Mouse (Mus musculus) ovary, adult 10 weeks (tissue): Measurements from ENCODE around the gene Zfp119b. TPM values are rescaled to one million over a fixed set of nuclear protein-coding genes. Genes with fewer than 3 reads are reported as not detected.

Experiments used
- polyA plus RNA-seq: library from polyadenylated mRNA; stranded (reverse); fragments of 350-450 nt; fragmentation: Illumina TruSeq; extraction: RNeasy Lipid Tissue Mini Kit (QIAGEN cat#74804); gene quantifications from one replicate; pipeline ENCODE4 v1.2.3, GENCODE M21; 2014

Gene Zfp119b
- 24.6 TPM for polyA plus RNA-seq

DNA sequence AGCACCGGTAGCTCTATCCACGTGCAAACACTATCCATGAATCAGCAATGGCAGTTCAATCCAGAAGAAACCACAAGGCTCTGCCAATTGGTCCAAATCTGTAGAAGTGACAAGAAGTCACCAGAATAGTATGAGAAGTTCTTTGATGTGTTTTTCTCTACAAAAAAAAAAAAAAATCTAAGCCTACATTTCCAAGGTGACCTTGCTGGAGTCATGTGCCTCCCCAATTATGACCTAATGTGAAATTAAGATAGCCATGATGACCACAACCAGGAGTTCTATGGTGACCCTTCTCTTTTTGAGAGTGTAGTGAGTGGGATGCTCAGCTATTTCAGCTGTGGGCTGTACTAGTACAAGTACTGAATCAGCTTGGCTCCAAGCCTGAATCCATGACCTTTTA lies at the start of gene Zfp119b:
Zfp119b (minus strand) TSS at position 101 of the 400 bp plus-strand sequence.

DNA sequence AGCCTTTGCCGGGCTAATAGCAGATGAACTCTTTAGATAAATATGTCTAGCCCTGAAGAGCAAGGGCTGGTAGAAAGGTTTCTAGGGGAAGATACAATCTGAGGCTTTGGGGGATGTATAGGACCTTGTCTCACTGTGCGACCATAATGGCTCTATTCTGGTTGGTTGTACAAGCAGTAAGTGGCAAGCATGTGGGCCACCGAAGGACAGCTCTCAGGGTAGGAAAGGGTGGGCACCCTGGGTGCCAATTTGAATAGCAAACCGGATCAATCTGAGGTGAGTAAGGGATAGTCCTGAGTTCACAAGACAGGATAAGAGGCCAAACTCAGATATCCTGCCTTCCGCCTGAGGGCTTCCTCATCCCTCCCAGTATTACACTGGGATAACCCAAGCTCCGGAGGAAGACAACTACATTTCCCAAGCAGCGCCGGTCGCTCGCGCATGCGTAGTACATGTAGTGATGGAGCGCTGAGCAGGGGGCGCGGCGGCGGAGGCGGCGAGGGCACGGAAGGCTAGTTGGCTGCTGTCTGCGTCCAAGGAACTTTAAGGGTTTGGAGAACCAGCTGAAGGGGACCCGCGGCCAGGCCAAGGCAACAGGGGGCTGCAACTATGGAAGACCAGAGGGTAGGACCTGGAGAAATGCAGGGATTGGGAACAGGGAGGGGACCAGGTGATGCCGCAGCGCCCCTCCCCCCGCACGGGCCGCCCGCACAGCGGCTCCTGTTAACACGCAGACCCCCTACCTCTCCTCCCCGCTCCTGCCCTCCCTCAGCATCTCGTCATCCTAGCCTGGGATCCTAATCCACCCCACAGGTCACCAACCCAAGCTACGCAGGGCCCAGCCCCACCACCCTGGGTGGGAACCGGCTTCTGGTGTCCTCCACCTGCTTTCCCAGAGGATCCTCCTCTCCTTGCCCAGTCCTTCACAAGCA lies 37.0 kb upstream of the Zfp119b start, which contains the start of gene Fsd1:
Fsd1 (plus strand) TSS at position 480 of the 932 bp plus-strand sequence.

DNA sequence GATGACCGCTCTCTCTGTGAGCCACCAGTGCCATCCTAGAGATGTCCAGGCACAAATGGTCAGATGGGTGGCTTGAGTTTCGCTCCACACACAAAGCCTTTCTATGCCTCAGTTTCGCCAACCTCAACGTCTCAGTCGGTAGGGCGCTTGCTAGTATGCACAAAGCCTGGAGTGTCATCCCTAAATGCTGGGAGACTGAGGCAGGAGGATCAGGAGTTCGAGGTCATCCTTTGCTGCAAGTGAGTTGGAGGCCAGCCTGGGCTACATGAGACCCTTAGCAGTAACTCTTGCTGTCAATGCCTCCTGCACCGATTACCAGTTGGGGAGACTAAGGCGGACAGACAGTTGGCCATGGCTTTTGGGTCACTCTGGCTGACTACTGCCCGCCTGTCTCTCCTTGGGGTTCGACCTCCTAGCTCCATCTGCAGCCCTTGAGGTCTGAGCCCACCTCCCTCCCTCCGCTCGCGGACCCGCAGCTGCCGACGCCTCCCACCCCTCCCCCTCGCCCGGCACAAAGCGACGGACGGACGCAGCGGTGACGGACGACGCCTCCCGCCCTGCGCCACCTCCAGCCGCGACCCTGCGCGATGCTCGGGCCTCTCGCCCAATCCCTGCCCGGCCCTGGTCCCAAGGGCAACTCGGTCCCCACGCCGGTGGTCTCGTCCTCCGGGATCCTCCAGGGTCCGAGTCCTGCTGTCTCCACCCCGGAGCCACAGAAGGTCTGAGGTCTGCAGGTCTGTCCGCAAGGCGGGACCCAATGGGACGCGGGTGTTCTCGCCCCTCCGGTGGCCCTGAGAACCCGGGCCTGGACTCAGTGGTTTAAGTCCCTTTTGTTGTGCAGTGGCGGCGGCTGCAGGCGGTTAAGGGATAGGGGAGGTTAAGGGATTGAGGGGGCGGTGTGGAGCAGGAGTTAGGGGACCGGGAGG lies 20.9 kb upstream of the Zfp119b start, which contains the start of gene Shd:
Shd (plus strand) TSS at position 502 of the 926 bp plus-strand sequence.

DNA sequence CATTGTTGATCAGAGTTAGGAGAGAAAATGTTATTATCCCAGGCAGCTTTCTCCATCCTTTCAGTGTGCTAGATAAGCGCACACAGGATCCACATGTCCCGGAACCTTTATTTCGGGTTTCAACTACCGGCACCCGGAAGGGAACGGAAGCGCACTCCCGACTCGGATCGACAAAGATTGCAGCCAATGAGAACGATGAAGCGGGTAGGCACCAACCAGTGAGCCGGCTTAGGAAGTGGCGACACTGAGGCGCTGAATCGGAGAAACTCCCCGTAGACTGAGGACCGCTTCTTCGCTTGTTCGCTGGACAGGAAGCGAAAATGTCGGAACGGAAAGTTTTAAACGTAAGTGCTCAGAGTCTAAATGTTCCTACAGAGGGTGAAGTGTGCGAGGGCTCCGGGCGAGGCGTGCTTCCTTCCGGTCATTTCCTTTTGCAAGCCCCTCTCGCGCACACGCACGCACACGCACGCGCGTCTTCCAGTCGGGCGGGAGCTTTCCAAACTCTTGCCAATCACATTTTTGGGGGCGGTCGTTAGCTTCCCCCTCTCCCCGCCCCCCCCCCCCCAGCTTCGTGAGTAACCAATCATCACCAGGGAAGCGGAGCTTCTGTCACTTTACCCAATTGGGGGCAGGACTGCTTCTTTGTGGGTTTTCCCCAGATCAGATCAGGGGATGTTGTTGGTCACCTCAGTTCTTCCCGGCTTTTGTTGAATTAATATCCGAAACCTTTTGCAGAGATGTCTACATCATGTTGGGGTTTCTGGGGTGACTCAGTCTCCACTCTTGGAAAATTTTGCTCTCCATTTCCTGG lies 9.8 kb upstream of the Zfp119b start, which contains the start of gene Yju2:
Yju2 (plus strand) TSS at position 182 of the 811 bp plus-strand sequence.

DNA sequence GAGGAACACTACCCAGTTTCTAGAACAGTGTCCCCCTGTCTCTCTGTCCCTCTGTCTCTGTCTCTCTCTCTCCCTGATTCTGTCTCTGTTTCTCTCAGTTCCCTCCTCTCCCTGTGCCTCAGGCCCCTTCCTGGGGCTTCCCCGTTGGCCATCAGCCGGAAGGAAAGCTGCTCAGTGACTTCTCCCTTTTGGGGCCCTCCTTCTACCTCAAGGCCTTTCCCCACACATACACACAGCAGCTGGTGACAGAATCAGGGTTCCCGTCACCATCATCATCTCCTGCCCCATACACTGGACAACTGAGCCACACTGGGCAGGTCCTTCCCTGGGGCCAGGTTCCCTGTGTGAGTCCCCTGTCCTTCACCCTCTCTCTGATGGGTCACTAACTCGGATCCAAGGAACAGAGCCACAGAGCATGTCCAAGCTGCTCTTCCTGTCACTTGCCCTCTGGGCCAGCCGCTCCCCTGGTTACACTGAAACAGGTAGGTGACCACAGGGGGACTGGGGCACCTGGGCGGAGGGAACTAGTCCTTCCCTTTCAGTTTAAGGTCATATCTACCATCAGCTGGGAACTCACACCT lies 3.2 kb upstream of the Zfp119b start, which contains the start of gene Ebi3:
Ebi3 (plus strand) TSS at position 194 of the 581 bp plus-strand sequence.

Other genes starting within 250 kb of the Zfp119b start
- 26.3 TPM for gene Pot1b, start 236.9 kb downstream of the Zfp119b start, polyA plus RNA-seq
- 3.2 TPM for gene Adgre4, start 199.5 kb downstream of the Zfp119b start, polyA plus RNA-seq
- gene Zfp119a, start 70.6 kb downstream of the Zfp119b start, polyA plus RNA-seq = 29.6 TPM
- gene Zfp959, start 57.4 kb downstream of the Zfp119b start, polyA plus RNA-seq = 50.6 TPM
- gene Ebi3, start 3.1 kb upstream of the Zfp119b start, polyA plus RNA-seq = not detected
- 0.66 TPM for gene Yju2, start 9.6 kb upstream of the Zfp119b start, polyA plus RNA-seq
- not detected for gene Shd, start 21.0 kb upstream of the Zfp119b start, polyA plus RNA-seq
- not detected for gene Fsd1, start 37.0 kb upstream of the Zfp119b start, polyA plus RNA-seq
- gene Stap2, start 56.1 kb upstream of the Zfp119b start, polyA plus RNA-seq = not detected
- gene Mpnd, start 56.2 kb upstream of the Zfp119b start, polyA plus RNA-seq = not detected
- gene Sh3gl1, start 87.1 kb upstream of the Zfp119b start, polyA plus RNA-seq = 0.14 TPM
- gene Chaf1a, start 90.9 kb upstream of the Zfp119b start, polyA plus RNA-seq = 1.6 TPM
- 17.7 TPM for gene Ubxn6, start 125.5 kb upstream of the Zfp119b start, polyA plus RNA-seq
- 2.6 TPM for gene Hdgfl2, start 130.1 kb upstream of the Zfp119b start, polyA plus RNA-seq
- gene Plin4, start 160.3 kb upstream of the Zfp119b start, polyA plus RNA-seq = 2.3 TPM
- gene Plin5, start 168.1 kb upstream of the Zfp119b start, polyA plus RNA-seq = 0.46 TPM
- gene Lrg1, start 172.5 kb upstream of the Zfp119b start, polyA plus RNA-seq = not detected
- not detected for gene Sema6b, start 190.8 kb upstream of the Zfp119b start, polyA plus RNA-seq
- 0.88 TPM for gene Tnfaip8l1, start 213.0 kb upstream of the Zfp119b start, polyA plus RNA-seq
- 14.9 TPM for gene Mydgf, start 234.4 kb upstream of the Zfp119b start, polyA plus RNA-seq